Mouse (Mus musculus) ovary, adult 10 weeks (tissue): ENCODE measurements around the gene Srgap3. TPM values are rescaled to one million over a fixed set of nuclear protein-coding genes. Genes with fewer than 3 reads are reported as not detected.

Source experiments
- polyA plus RNA-seq: library from polyadenylated mRNA; stranded (reverse); fragments of 350-450 nt; fragmentation: Illumina TruSeq; extraction: RNeasy Lipid Tissue Mini Kit (QIAGEN cat#74804); gene quantifications from one replicate; pipeline ENCODE4 v1.2.3, GENCODE M21; 2014

Srgap3 gene
- 16.3 TPM for polyA plus RNA-seq

DNA sequence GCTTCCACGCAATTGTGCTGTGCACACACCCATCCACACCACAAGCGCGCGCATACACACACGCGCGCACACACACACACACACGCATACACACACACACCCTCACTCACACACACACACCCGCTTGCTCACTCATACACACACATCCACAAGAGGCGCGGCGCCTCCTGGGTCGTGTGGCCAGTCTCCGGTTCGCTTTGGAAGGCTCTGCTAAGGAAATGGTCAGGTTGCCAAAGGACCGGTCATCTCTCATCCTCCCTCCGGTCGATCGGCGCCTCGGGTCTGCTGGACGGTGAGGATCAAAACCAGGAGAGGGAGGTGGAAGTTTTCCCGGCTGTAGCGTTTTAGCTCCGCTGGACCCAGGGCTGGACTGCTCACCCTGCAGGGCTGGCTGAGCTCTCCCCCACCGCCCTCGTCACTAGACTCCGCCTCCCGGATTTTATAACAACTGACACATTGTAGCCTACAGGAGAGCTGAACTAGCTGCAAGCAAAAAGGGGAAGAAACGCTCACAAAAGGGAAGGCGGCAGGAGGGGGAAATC is at the start of gene Srgap3:
Srgap3 (minus strand) TSS at position 372 of the 542 bp plus-strand sequence.

GRCm38 (mm10) chr6:112696056-112696950 is 250.8 kb downstream of the Srgap3 start, which contains the start of gene Rad18:
Gene Rad18, minus strand, starts transcription at chr6:112696686.

Other genes starting within 250 kb of the Srgap3 start
- gene Thumpd3, start 99.0 kb upstream of the Srgap3 start, polyA plus RNA-seq, result 108 TPM
- gene Setd5, start 130.1 kb upstream of the Srgap3 start, polyA plus RNA-seq, result 194 TPM
- 0.20 TPM for gene Lhfpl4, start 248.1 kb upstream of the Srgap3 start, polyA plus RNA-seq